Mouse (Mus musculus): ENCODE measurements around the gene Ppan.

DNA sequence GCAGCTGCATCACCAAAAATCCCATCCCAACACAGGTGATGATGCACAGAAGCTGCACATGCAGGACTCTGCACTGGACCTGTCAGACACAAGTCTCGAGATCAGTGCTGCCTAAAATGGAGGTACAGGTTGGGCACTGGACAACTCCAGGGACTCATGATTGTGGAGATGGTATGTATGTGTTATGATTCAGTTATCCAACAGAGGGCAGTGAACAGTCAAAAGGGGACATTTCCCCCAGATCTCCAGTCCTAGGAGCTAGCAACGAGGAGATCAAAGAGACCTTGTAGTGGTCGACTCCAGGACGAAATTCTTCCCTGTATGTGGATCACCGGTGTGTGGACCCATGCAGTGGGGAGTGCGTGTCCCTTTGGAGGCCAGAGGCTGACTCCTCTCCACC is 28.0 kb upstream of the Ppan start:
- TF ChIP-seq CTCF (IDR thresholded peaks at IDR 0.05; ENCODE audit: low read depth) (no peak), EP300 (IDR thresholded peaks at IDR 0.05; ENCODE audit: low read depth) (no peak)
